Mouse (Mus musculus) limb, embryonic 14.5 days (tissue): ENCODE measurements around the gene Supt4a. TPM values are rescaled to one million over a fixed set of nuclear protein-coding genes. Genes with fewer than 3 reads are reported as not detected.

Experiments
- ATAC-seq: fragments of 200-750 bp; cut with Nextera tagmentation; 2 replicates; pipeline ENCODE4 v1.8.0; 2017; ENCODE audit warnings: low read depth, moderate number of reproducible peaks, moderate TSS enrichment; ENCODE audit not compliant: low FRiP score
- DNase-seq: peaks from one replicate; pipeline ENCODE4 v3.0.0-alpha.2; 2015; ENCODE audit warnings: low spot score
- H3K27ac ChIP-seq: fragments of 300-500 bp; sonication (generic); replicated peaks from 2 replicates; pipeline ENCODE4 v1.5.1; 2014; ENCODE audit warnings: low read depth, mild to moderate bottlenecking, low read length, moderate library complexity, mixed read lengths
- H3K27me3 ChIP-seq: fragments of 300-500 bp; sonication (generic); 2 replicates; pipeline ENCODE4 v1.6.1; 2014; ENCODE audit warnings: low read length, mixed read lengths; ENCODE audit not compliant: control insufficient read depth, insufficient read depth
- H3K36me3 ChIP-seq: fragments of 300-500 bp; sonication (generic); 2 replicates; pipeline ENCODE4 v1.6.1; 2014; ENCODE audit warnings: mild to moderate bottlenecking, low read length, moderate library complexity, mixed read lengths; ENCODE audit not compliant: control insufficient read depth, insufficient read depth
- H3K4me1 ChIP-seq: fragments of 300-500 bp; sonication (generic); 2 replicates; pipeline ENCODE4 v1.6.1; 2014; ENCODE audit warnings: antibody characterized with exemption, low read length, mixed read lengths; ENCODE audit not compliant: control insufficient read depth, insufficient read depth
- H3K4me2 ChIP-seq: fragments of 300-500 bp; sonication (generic); replicated peaks from 2 replicates; pipeline ENCODE4 v1.6.1; 2014; ENCODE audit warnings: low read depth, mild to moderate bottlenecking, low read length, moderate library complexity; ENCODE audit not compliant: severe bottlenecking
- H3K4me3 ChIP-seq: fragments of 300-500 bp; sonication (generic); replicated peaks from 2 replicates; pipeline ENCODE4 v1.5.1; 2014; ENCODE audit warnings: low read length
- H3K9ac ChIP-seq: fragments of 300-500 bp; sonication (generic); 2 replicates; pipeline ENCODE4 v1.6.1; 2014; ENCODE audit warnings: mild to moderate bottlenecking, low read depth, low read length, moderate library complexity; ENCODE audit not compliant: severe bottlenecking
- H3K9me3 ChIP-seq: fragments of 300-500 bp; sonication (generic); 2 replicates; pipeline ENCODE4 v1.6.1; 2016; ENCODE audit warnings: low read length; ENCODE audit not compliant: control insufficient read depth
- POLR2A ChIP-seq: fragments of 200-500 bp; IDR thresholded peaks from 2 replicates; pipeline ENCODE4 v1.8.0; 2012; ENCODE audit warnings: inconsistent platforms, mild to moderate bottlenecking, moderate library complexity, borderline replicate concordance; ENCODE audit not compliant: insufficient read depth, insufficient read length; ENCODE audit errors: extremely low read depth
- WGBS: fragments of 180-500 bp; shearing (Covaris S2); extraction: QIAGEN DNeasy Blood & Tissue Kit; methylation state at CpG from one replicate; pipeline ENCODE4 v1.1.7; 2014; 5-methylcytosine and 5-hydroxymethylcytosine counted together
- polyA plus RNA-seq, 2 experiments: library from polyadenylated mRNA; depleted of rRNA in 1 of 2; stranded (reverse) in 1 of 2; unstranded in 1 of 2; fragments of >200 nt; fragmentation: Nextera tagmentation in 1 of 2; extraction: Ambion mirVana in 1 of 2; gene quantifications; 2 replicates each; pipeline versions ENCODE4 v1.2.1 to v1.2.3; 2012 to 2014

Supt4a gene
- polyA plus RNA-seq, 2 experiments: 121 to 167 TPM

GRCm38 (mm10) chr11:87698126-87698525, 39.2 kb upstream of the Supt4a start:
- Histone ChIP-seq H3K27me3 (no peaks in the 10 kb centered on the region), H3K27ac (no peak overlapping the region), H3K4me1 (0 out of 2 replicates have a peak, but pooled peaks cover 3% of the 10 kb centered on the region), H3K9ac (no peak overlapping the region), H3K36me3 (no peaks in the 10 kb centered on the region), H3K4me3 (no peak overlapping the region), H3K4me2 (no peak overlapping the region), H3K9me3 (no peaks in the 10 kb centered on the region)
- no peak for TF ChIP-seq POLR2A
- WGBS: 85% methylated on average over 4 of the region's 4 CpGs
- no peak for DNase-seq
- ATAC-seq: no peak

GRCm38 (mm10) chr11:87701108-87701507, 36.2 kb upstream of the Supt4a start:
- 84% methylated on average over 6 of the region's 6 CpGs for WGBS
- Histone ChIP-seq H3K36me3 (no peaks in the 10 kb centered on the region), H3K27ac (no peak overlapping the region), H3K4me3 (no peak overlapping the region), H3K4me1 (0 out of 2 replicates have a peak, but pooled peaks cover 3% of the 10 kb centered on the region), H3K9me3 (no peaks in the 10 kb centered on the region), H3K9ac (no peak overlapping the region), H3K4me2 (no peak overlapping the region), H3K27me3 (no peaks in the 10 kb centered on the region)
- TF ChIP-seq POLR2A: no peak
- DNase-seq: no peak
- ATAC-seq: no peak

- DNase-seq (no peak), ATAC-seq (no peak)
- no peak for TF ChIP-seq POLR2A
- Histone ChIP-seq H3K4me3 (no peak overlapping the region), H3K9ac (no peak overlapping the region), H3K9me3 (no peaks in the 10 kb centered on the region), H3K4me2 (no peak overlapping the region), H3K4me1 (0 out of 2 replicates have a peak, but pooled peaks cover 3% of the 10 kb centered on the region), H3K27me3 (no peaks in the 10 kb centered on the region), H3K36me3 (no peaks in the 10 kb centered on the region), H3K27ac (no peak overlapping the region)
- WGBS: 77% methylated on average over 14 of the region's 14 CpGs
Measured at GRCm38 (mm10) chr11:87701877-87702620, 35.3 kb upstream of the Supt4a start.

- Histone ChIP-seq H3K9me3 (no peaks in the 10 kb centered on the region), H3K4me2 (no peak overlapping the region), H3K9ac (no peak overlapping the region), H3K4me3 (no peak overlapping the region), H3K4me1 (0 out of 2 replicates have a peak, but pooled peaks cover 3% of the 10 kb centered on the region), H3K36me3 (no peaks in the 10 kb centered on the region), H3K27ac (no peak overlapping the region), H3K27me3 (no peaks in the 10 kb centered on the region)
- no peak for ATAC-seq
- 83% methylated on average over 5 of the region's 5 CpGs for WGBS
- DNase-seq: no peak
- TF ChIP-seq POLR2A: no peak
Measured at GRCm38 (mm10) chr11:87703654-87704053, 33.7 kb upstream of the Supt4a start.

GRCm38 (mm10) chr11:87704289-87704688, 33.1 kb upstream of the Supt4a start:
- 76% methylated on average over 9 of the region's 9 CpGs for WGBS
- no peak overlapping the region for H3K4me3 ChIP-seq
- no peak overlapping the region for H3K27ac ChIP-seq
- no peaks in the 10 kb centered on the region for H3K27me3 ChIP-seq
- DNase-seq (no peak), ATAC-seq (no peak)
- H3K9ac ChIP-seq: no peak overlapping the region
- H3K4me1 ChIP-seq: peaks cover 6% of the 10 kb centered on the region
- TF ChIP-seq POLR2A: no peak
- H3K4me2 ChIP-seq: no peak overlapping the region
- no peaks in the 10 kb centered on the region for H3K36me3 ChIP-seq
- no peaks in the 10 kb centered on the region for H3K9me3 ChIP-seq
